Mouse (Mus musculus): ENCODE data around the gene Plch1.

Gene Plch1

DNA sequence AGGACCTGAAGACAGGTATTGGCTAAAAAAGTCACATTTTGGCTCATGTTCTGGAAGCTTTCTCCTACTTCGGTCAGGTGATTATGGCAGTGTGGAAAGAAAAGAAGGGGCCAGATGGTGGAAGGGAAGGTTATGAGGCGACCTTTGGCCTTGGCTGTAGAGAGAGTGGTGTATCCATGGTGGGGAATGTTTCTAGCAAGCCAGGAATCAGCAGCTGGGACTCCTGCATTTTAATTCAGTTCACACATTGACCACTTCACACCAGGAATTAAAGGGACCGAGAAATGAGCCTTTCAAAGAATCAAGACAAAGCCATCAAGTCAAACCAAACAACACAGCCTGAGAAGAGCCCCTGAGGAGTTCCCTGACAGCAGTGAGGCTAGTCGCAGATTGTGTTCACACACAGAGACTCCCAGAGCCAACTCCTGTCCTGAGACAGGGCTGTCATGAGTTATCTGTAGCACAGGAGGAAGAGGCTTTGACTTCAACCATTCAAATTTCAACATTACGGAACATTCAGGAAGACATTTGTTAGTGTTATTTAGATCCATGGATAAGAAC lies 112.4 kb downstream of the Plch1 start:
- ChIA-PET CTCF (no interaction called here), POLR2A (no interaction called here)

GRCm38 (mm10) chr3:63772617-63773305 lies 126.5 kb downstream of the Plch1 start:
- ChIA-PET CTCF (no interaction called here), POLR2A (interaction anchor here in 1 of 4 experiments (1.5 kb wide), 1 partner anchor 47 kb away, joined by 3 read pairs; no protein-coding TSS in a partner anchor)

GRCm38 (mm10) chr3:63760821-63761220 lies 138.5 kb downstream of the Plch1 start:
- ChIA-PET CTCF (no interaction called here), POLR2A (no interaction called here)

DNA sequence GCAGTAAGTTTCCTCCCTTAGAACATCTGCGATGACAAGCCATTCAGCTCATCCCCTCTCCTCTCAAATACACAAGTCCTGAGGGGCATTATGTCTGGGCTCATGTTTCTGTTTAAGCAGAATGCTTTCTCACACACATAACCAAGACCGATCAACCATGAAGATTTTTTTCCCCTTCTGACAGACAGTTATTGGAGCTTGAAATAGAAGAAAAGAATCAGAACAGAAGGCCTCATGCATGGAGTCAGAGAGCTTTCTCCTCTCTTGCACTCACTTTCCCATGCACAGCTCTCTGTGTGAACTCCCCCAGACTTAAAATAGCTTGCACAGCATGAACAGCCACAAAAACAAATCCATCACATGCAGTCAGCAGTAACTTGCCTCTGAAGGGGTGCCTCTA lies 159.2 kb downstream of the Plch1 start:
- POLR2A ChIA-PET = no interaction called here

GRCm38 (mm10) chr3:63728325-63728724 lies 170.9 kb downstream of the Plch1 start:
- POLR2A ChIA-PET = interaction anchor here in 1 of 4 experiments (0.7 kb wide), 1 partner anchor 77 kb away, joined by 3 read pairs; no protein-coding TSS in a partner anchor
- CTCF ChIA-PET = no interaction called here

More for the DNA sequence above, 159.2 kb downstream of the Plch1 start:
- CTCF ChIA-PET = no interaction called here

- POLR2A ChIA-PET = no interaction called here
- CTCF ChIA-PET = interaction anchor here in 2 of 4 experiments (0.8 to 1.0 kb wide), 2 partner anchors 10 to 35 kb away, joined by 4 to 9 read pairs; no protein-coding TSS in a partner anchor
Measured at GRCm38 (mm10) chr3:63726667-63727342, 172.5 kb downstream of the Plch1 start.

- ChIA-PET POLR2A (no interaction called here), CTCF (interaction anchor here in 1 of 4 experiments (0.5 kb wide), 1 partner anchor 29 kb away, joined by 6 read pairs; no protein-coding TSS in a partner anchor)
Measured at GRCm38 (mm10) chr3:63693694-63694093, 205.6 kb downstream of the Plch1 start.

DNA sequence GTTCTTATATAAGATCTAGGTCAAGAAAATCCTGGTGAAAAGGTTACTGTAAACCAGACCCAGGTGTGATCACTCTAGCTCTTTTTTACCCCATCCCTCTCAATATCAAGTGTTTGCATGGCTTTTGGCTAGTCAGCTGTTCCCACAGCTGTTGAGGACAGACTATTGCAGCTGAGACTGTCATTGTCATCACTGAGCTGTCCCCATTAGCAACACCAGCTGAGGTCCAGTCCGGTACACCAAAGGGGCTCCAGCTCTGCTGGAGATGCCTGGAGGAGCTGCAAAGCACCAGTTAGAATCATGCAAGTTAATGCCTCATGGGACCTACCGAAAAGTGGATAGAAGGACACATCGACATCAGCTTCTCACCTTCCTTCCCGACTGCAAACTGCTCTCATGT lies 206.5 kb downstream of the Plch1 start:
- ChIA-PET CTCF (no interaction called here), POLR2A (no interaction called here)

- ChIA-PET CTCF (no interaction called here), POLR2A (no interaction called here)
Measured at GRCm38 (mm10) chr3:63668779-63669178, 230.5 kb downstream of the Plch1 start.

DNA sequence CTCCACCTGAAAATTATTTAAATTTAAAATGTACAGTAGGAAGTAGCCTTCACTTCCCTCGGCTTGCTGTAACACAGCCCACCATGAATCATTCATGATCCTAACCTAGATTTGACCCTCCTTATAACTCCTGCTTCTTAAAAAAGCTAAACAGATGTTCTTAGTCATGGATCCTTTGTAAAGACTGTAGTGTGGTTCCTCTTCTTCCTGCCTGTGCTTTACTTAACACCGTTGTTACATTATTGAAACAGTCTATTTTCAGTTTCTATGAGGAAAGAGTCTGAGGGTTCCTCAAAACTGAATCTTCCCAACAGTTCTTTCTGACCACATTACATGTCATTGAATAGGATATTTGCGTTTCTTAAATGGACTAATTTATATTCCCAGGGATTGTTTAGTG lies 234.0 kb downstream of the Plch1 start:
- CTCF ChIA-PET = no interaction called here
- POLR2A ChIA-PET = interaction anchor here in 1 of 4 experiments (0.5 kb wide), 1 partner anchor 90 kb away, joined by 5 read pairs; no protein-coding TSS in a partner anchor

- ChIA-PET CTCF (no interaction called here), POLR2A (interaction anchor here in 1 of 4 experiments (0.5 kb wide), 1 partner anchor 91 kb away, joined by 5 read pairs; no protein-coding TSS in a partner anchor)
Measured at GRCm38 (mm10) chr3:63664575-63665243, 234.6 kb downstream of the Plch1 start.

Measured in embryonic stem cell, embryonic (primary cell).